Mouse (Mus musculus) layer of hippocampus, adult 8-10 months (tissue): ENCODE data around the gene Gpr183. TPM values are rescaled to one million over a fixed set of nuclear protein-coding genes. Genes with fewer than 3 reads are reported as not detected.
A peak's percentile ranks its signal among the peaks of the same experiment; 100 is the strongest.

Source experiments
- DNase-seq, 2 experiments: peaks; one replicate each; pipeline ENCODE4 v3.0.0; 2022; ENCODE audit warnings: low spot score in 2 of 2
- total RNA-seq, 4 experiments: library from RNA; stranded (reverse); gene quantifications; 2 replicates each; pipeline ENCODE4 v1.2.4; 2022

Gpr183 gene
- total RNA-seq, 4 experiments from 2014 or later, result 0.50 to 7.3 (median 2.6) TPM

GRCm38 (mm10) chr14:121933906-121934596 lies 30.9 kb downstream of the Gpr183 start:
- no peak for DNase-seq

DNA sequence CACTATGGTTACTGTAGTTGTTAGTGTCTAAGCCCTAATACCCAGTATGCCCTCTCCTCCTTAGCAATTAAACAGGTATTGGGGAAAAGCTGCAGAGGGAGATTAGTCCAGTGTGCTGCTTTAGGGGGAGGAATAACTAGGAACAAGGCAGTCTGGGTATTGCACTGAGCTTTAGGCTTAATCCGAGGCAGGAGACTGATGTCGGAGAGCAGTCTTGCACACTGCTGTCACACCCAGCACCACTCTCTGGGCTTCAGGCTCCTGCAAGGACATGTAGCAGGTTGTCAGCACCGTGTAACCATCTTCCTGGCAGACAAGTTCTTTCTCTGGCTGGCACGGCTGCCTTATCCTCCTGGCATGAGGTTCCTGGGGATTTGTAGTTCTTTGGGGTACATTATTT lies 32.8 kb downstream of the Gpr183 start:
- no peak for DNase-seq

GRCm38 (mm10) chr14:121931594-121931993 lies 33.4 kb downstream of the Gpr183 start:
- no peak for DNase-seq

- no peak for DNase-seq
Observed at GRCm38 (mm10) chr14:121930731-121931383, 34.1 kb downstream of the Gpr183 start.

DNA sequence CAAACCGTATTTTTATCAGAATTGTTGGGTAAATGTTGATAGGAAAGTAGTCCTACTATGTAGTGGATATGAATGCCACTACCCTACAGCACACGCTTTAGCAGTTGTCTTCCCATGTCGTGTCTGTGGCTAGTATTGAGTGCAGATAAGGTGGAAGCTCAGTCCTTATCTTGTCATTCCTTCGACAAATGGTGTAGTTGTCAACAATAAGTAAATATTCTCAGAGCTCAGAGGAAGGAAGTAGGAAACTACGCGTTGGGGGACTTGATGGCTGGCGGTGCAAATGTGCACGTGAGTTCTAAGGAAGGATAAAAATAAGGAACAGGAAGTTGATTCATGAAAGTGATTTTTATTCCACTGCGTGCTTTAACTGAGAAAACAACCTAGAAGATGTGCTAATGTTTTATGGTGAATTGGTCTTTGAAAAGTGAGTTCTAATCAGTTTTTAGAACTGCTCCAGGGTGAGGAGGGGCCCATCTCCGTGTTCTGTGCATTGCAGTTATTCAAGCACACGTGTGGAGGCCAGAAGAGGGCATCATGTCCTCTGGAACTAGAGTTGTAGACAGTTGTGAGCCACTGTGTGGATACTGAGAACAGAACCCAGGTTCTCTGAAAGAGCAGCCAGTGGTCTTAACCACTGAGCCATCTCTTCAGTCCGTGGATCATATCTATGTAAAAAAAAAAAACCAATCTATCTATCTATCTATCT lies 35.6 kb downstream of the Gpr183 start:
- no peak for DNase-seq

DNA sequence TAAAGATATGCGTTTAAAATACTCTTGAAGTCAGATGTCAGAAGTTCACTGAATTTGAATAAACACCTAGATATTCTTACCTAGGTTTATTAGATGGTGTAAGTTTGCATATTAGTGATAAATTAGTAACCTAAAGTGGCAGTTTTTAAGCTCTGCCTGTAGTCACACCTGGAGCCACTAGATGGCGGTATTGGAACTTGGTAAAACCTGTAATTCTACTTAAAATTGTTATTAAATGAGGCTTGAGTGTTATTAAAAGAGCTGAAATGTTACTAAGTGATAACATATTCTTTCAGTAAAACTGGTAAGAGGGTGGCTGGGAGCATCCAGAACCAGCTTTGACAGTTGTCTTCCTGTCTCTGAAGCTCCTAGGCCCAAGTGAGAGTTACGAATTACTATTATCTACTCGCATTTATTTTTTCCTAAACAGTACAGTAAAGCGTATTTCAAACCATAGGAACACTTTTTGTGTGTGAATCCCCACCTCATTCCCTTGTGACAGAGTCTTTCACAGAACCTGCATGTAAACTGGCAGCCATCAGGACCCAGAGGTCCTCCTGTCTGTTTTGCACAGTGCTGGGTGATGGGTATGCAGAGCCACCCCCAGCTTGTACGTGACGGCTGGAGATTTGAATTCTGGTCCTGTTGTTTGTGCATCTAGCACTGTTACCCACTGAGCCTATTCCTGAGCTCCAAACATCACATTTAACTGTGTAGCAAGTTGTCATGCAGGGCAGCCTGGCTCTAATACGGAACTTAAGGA lies 36.4 kb downstream of the Gpr183 start:
- peak in 1 of 2 experiments; percentile 63 for DNase-seq

DNA sequence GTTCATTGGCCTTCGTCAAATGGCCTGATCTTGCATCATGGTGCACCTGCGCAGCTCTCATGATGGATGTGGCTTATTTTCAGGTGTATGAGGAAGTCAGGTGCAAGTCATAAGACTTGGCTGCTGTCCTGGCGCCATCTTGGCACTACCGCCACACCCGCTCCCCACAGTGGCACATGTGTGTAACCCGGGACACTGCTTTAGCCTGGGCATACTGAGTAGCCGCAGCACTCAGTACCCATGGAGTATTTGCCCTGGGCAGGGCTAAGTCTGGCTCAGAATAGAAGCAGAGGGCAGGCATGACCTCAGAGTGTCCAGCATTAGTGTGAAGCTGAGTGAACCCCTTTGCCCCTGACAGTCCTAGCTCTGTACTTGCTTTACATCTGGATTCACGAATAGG lies 37.5 kb downstream of the Gpr183 start:
- no peak for DNase-seq

- DNase-seq, result no peak
Observed at GRCm38 (mm10) chr14:121926901-121927300, 38.1 kb downstream of the Gpr183 start.

DNA sequence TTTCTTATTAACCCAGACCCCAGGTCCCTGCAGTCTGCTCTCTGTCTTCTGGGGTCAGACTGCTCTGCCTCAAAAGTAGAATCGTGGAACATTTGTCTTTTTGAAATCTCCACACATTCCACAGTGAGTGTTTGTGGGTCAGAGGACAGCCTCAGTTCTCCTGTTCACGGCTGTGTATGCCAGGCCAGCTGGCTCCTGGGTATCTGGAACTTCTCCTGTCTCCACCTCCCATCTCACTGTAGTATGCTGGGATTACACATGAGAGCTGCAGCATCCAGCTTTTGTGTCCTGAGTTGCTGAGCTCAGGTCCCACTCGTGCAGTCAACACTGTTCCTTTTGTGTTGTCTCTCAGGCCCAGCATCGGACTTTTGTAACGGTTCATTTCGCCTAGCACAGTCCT lies 40.1 kb downstream of the Gpr183 start:
- DNase-seq, result no peak

GRCm38 (mm10) chr14:121922731-121923130 lies 42.3 kb downstream of the Gpr183 start:
- DNase-seq, result no peak

DNA sequence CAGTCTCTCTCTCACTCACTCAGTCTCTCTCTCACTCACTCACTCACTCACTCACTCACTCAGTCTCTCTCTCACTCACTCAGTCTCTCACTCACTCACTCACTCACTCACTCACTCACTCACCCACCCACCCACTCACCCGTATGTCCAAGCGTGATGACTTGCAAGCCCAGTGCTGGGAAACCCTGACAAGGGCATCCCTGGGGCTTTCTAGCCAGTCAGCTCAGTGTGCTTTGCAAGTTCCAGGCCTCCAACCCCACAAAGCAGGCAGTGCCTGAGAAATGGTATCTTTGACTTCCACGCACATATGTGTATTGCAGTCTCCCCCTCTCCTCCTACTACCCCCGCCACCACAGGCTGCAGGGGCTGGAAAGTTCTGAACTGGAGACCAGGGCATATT lies 43.0 kb downstream of the Gpr183 start:
- DNase-seq, result no peak

GRCm38 (mm10) chr14:121920511-121921124 lies 44.4 kb downstream of the Gpr183 start:
- no peak for DNase-seq

GRCm38 (mm10) chr14:121919752-121920151 lies 45.2 kb downstream of the Gpr183 start:
- DNase-seq, result no peak

DNA sequence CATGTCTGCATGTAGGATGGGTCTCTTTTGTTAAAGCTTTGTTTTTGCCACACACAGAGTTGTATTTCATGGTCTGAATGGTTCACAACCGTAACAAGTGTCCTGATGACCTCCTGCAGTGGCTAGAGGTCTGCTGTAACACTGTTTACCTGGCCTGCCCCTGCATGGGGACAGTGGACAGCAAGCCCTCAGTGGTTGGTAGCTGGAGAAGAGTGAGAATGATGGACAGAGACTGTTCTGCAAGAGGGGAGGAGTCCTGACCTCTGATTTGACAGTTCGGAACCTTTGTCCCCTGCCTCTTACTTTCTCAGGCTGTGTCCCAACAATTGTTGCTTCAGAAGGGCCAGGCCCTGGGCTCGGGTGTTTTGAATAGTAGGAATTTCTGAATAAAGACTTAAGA lies 46.7 kb downstream of the Gpr183 start:
- no peak for DNase-seq

DNA sequence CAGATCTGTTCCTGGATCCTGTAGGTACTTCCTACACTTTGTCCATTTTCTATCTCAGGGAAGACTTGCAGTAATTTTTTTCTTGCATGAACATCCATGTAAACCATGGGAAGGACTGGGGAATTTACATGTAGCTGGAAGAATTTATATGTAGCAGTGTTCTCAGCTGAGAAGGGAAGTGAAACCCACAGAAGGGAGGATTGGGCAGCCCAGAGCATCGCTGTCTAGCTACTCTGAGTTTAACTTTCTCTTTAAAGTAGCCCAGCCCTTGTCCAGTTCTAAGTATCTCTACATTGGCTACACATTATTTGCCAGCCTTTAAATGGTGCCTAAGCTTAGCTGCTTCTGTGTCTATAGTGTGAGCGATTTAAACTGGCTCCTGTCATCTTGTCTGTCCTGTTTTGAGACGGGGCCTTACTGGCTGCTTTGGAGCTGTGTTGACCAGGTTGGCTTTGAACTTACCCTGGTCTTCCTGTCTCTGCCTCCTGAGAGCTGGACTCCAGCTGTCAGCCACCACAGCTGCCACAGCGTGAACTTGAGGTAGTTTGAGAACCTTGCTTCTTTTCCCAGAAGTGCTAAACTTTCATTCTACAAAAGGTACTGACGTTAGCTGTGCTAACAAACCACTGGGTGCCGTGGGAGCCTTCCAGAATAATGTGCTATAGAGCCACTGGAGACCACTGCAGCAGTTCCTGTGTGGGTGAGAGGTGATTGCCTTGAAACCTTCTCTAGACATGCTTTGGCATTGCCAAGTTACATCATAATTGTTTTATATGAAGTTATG lies 48.5 kb downstream of the Gpr183 start:
- no peak for DNase-seq

- DNase-seq, result no peak
Observed at GRCm38 (mm10) chr14:121915621-121916020, 49.4 kb downstream of the Gpr183 start, which contains the start of gene Gpr18. Gene Gpr18, minus strand, starts transcription at chr14:121915781.

GRCm38 (mm10) chr14:121915143-121915542 lies 49.9 kb downstream of the Gpr183 start:
- DNase-seq, result no peak

GRCm38 (mm10) chr14:121912501-121912900 lies 52.5 kb downstream of the Gpr183 start:
- DNase-seq, result no peak

DNA sequence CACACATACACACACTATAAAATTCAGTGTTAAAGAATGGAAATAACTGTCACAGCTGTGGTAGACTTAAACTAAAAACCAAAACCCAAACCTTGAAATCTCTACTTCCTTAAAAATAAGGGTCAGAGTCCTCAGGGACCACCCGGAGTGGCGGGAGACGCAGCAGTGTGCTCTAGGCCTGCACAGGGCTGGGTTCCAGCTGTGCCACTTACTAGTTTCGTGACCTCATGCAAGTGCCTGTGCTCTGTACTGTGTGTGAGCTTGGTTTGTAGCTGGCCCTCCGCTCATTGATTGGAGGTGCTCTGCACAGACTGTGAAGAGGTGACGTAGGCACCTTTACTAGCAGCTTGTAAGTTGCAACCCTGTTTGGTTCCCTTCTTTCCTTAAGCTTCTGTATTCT lies 55.1 kb downstream of the Gpr183 start:
- no peak for DNase-seq

- no peak for DNase-seq
Observed at GRCm38 (mm10) chr14:121906992-121907681, 57.9 kb downstream of the Gpr183 start.
